Mouse (Mus musculus): ENCODE data around the gene Rabl3.

The Rabl3 gene

DNA sequence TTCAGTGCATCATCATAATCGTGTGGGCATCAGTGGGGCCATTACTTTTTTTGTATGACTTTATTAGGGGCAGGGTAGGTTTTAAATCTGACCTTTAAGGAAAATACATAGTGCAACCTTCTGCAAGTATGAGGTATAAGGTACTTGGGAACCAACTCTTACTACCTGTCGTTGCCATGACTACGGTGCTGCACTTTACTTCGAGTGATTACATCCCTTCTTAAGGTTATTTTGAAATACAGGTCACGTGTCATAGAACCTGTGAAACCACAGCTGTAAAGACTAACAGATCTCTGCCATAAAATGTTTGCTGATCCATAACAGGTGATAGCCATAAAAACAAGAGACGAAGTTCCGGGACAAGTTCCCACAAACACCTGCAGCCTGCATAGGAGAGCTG, 58.8 kb downstream of the Rabl3 start:
- DNase-seq = no peak

DNA sequence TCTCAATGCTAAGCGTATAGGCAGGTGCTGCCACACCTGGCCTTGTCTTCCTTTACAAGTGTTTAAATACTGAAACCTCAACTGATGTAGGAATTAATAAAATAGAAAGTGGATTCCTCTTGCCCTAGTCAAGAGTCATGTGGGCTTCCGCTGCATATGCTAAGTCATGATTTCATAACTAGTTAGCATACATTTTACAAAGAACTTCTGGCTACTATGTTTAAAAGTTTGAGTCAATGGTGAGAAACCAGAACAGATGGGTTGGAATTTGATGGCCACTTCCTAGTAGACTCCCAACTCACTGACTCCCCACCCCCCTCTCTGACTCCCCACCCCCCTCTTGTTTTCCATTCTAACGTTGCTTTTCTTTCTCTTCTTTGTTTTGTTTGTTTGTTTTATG, 59.6 kb downstream of the Rabl3 start:
- DNase-seq = no peak

DNA sequence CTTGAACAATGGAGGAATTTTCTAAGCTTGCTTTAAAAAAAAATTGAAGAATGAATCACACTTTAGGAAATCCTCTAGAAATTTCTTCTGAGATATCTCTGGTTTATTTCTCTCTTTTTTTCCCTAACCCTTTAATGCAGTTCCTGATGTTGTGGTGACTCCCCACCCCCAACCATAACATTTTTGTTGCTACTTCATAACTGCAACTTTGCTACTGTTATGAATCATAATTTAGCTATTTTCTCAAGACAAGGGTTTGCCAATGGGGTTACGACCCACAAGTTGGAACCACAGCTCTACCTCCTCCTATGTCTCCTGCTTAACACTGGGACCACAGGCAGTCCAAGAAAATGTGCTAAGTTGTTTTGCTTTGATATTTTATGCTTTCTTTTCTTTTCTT, 63.7 kb downstream of the Rabl3 start:
- no peak for DNase-seq

DNA sequence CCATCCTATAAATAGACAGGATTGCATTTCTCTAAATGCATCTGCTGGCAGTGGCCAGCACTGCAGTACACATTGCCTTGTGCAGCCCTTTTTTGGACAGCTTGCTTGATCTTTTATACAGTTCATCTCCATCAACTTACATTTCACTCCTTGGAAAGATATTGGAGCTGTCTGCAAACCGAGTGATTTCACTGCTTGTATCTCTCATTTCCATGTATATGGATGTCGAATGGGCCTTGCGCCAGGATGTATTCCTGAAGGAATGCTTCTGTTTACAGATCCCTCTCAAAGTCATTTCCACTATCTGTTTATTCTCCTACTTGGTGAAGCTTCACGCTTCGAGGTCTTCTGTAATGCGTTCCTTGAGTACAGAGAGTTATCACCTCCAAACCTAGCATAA, 64.6 kb downstream of the Rabl3 start:
- DNase-seq = no peak

DNA sequence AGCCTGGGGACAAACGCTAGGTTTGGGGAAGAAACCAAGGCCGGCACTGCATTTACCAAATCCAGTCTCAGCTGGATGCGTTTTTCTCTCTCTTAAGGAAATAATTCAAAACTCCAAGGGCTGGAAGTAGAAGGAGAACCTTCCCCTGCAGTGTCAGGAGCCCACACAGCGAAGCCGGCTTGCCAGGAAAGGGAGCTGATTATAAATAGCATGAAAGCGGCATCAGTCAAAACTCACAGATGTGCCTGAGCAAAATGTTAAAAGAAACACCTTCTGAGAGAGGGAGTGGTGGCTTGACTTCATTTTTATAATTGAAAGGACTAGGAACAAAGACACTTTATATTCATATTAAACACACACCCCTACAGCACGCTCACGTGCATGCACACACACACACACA, 70.6 kb downstream of the Rabl3 start:
- no peak for DNase-seq

DNA sequence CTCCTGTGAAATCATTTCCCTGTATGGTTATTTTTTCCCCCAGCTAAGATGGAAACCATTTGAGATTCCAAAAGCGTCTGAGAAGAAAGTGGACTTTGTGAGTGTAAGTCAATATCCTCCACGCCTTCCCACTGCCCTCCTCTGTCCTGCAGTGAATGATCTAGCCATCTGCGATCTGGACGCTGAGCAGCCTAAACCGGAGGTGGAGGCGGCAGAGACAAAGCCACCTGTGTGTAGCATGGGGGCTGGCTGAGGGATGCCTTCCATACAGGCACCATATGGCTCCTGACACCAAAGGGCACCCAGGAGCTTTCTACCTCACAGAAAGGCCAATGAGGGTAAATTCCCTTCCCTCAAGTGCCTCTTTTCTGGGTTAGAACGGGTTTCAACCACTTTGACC, 71.4 kb downstream of the Rabl3 start:
- no peak for DNase-seq

DNA sequence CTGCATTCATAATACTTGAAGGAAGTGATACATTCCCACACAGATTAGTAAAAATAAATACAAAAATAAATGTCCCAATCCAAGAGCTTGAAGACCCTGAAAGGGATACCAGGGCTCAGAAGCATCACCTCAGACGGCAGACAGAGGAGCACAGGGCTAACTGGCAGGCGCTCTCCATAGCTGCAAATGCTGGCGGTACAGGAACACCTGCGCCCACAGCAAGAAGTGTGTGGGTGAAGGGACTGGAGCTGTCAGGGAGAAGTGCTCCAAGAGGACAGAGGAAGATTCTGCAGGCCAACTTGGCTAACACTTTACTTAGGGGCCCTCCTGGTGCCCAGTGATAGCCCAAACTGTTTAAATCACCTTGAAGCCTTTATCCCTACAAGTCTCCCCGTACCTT, 72.3 kb downstream of the Rabl3 start:
- DNase-seq = no peak

DNA sequence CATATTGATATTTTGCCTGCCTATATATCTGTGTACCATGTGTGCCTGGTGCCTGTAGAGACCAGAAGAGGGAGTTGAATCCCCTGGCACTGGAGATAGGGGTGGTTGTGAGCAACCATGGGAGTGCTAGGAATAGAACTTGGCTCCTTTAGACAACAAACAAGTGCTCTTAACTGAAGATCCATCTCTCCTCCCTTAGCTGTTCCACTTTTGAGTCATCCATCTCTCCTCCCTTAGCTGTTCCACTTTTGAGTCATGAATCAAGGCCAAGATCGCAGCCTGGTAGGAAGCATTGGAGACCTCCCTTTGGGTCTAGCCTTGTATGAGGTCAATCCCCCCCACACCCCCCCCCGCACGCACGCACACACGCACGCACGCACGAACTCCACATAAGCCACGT, 74.9 kb downstream of the Rabl3 start:
- DNase-seq = no peak

DNA sequence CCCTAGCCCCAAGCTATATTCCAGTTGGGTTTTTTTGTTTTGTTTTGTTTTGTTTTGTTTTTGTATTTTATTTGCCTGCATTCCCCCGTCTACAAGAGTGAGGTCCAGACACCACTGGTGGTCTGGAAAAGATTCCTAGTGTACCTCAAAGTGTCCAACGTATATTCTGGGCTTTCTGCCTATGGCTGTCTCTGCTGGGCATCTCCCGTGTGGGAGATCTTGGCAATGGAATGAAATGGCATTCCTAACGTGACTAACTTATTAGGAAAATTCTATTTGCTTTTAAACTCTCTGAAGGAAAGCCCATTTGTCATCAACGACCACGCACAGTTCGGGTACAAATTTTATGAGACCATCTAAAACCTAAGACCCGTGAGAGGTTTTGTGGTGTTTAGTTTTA, 75.7 kb downstream of the Rabl3 start:
- no peak for DNase-seq

DNA sequence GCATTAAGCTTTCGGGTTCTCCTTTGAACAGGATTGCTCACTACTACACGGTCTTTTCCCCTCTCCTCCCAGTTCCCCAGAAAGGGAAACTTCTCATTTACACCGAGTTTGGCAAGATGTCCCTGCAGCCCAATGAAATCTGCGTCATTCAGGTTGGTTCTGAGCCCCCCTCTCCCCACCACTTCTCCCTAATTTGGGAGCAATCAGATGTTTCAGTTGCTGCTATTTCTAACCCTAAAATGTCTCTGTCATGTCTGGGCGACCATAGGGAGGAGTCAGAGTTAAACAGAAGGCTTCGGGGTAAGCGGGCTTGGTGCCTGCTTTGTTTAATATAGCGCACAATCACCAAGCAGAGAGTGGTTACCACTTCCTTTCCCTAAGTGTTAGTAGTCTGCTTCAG, 76.4 kb downstream of the Rabl3 start:
- no peak for DNase-seq

DNA sequence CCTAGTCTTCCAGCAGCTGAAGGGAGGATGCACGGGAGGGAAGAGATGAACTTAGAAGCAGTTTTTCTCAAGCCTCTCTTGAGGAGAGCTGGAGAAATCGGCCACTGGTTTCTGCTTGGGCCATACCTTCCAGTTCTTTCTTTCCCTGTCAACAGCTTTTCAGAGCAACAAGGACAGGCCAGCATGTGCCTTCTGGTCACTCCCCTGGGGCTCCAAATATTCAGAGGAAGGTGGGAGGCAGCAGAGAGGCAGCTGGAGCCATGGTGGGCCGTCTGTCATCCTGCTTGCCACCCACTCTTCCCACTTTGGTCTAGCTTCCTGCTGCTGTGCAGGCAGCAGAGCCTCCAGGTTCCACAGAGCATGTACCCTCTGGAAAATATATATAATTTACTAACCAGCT, 78.0 kb downstream of the Rabl3 start:
- no peak for DNase-seq
